20 mouse cellular contexts compared by ENCODE assay signal in genomic region chr2:103605805-103606498, GRCm38 (mm10). TPM values are rescaled to one million over a fixed set of nuclear protein-coding genes. Genes with fewer than 3 reads are reported as not detected.
DNase-seq lines count a peak whose midpoint lies in the region; ATAC-seq and TF ChIP-seq lines count a peak whose summit lies in the region.
"Had no signal": no experiment of that assay in that cellular context is flagged by ENCODE, and none has a peak within 500 bp of the region (broad histone marks: within the 10 kb centered on the region; RNA-seq: fewer than 3 reads in every experiment).

No protein-coding gene starts in this region.

- H3K9me3 ChIP-seq in liver, embryonic 15.5 days (replicated peaks), result no peaks in the 10 kb centered on the region
- H3K9me3 ChIP-seq in liver, embryonic 11.5 days (ENCODE audit: control insufficient read depth, low read length), result no peaks in the 10 kb centered on the region
- no peaks in the 10 kb centered on the region for H3K9me3 ChIP-seq in midbrain, postnatal 0 days (ENCODE audit: low read length)
- H3K9me3 ChIP-seq: embryonic facial prominence, embryonic 15.5 days; forebrain, embryonic 10.5 days; hindbrain, embryonic 12.5 days; liver, embryonic 13.5 days; megakaryocyte, embryonic 14.5 days; neural tube, embryonic 13.5 days had no signal

- no peak overlapping the region for H3K4me2 ChIP-seq in liver, embryonic 15.5 days
- H3K4me2 ChIP-seq in liver, embryonic 11.5 days, result no peak overlapping the region
- H3K4me2 ChIP-seq in midbrain, postnatal 0 days (ENCODE audit: low read depth, low read length, poor library complexity, severe bottlenecking), result no peak overlapping the region
- H3K4me2 ChIP-seq: embryonic facial prominence, embryonic 15.5 days; hindbrain, embryonic 12.5 days; liver, embryonic 13.5 days; neural tube, embryonic 13.5 days had no signal

- H3K36me3 ChIP-seq in liver, embryonic 15.5 days (replicated peaks), result no peaks in the 10 kb centered on the region
- no peaks in the 10 kb centered on the region for H3K36me3 ChIP-seq in liver, embryonic 11.5 days (ENCODE audit: control insufficient read depth, insufficient read depth, low read length)
- no peaks in the 10 kb centered on the region for H3K36me3 ChIP-seq in midbrain, postnatal 0 days (ENCODE audit: insufficient read depth, low read length)
- H3K36me3 ChIP-seq: embryonic facial prominence, embryonic 15.5 days; forebrain, embryonic 10.5 days; hindbrain, embryonic 12.5 days; liver, embryonic 13.5 days; neural tube, embryonic 13.5 days had no signal

- H3K27me3 ChIP-seq in liver, embryonic 15.5 days, result no peaks in the 10 kb centered on the region
- H3K27me3 ChIP-seq in liver, embryonic 11.5 days (replicated peaks; ENCODE audit: control insufficient read depth, insufficient read depth, low read length), result no peaks in the 10 kb centered on the region
- H3K27me3 ChIP-seq in midbrain, postnatal 0 days (ENCODE audit: insufficient read depth, low read length), result no peaks in the 10 kb centered on the region
- H3K27me3 ChIP-seq: embryonic facial prominence, embryonic 15.5 days; hindbrain, embryonic 12.5 days; liver, embryonic 13.5 days; neural tube, embryonic 13.5 days had no signal

- peak; percentile 27; the same call in 1 of the 2 replicates for ATAC-seq in liver, embryonic 15.5 days (ENCODE audit: insufficient read depth)
- no peak for ATAC-seq in liver, embryonic 11.5 days (replicated peaks; ENCODE audit: low FRiP score)
- peak; percentile 84 for ATAC-seq in megakaryocyte, adult 5-6 weeks (ENCODE audit: poor library complexity, severe bottlenecking)
- ATAC-seq in midbrain, postnatal 0 days (ENCODE audit: low FRiP score), result no peak

- peaks cover 24% of the 10 kb centered on the region for H3K4me1 ChIP-seq in liver, embryonic 15.5 days (replicated peaks)
- H3K4me1 ChIP-seq in liver, embryonic 11.5 days (replicated peaks; ENCODE audit: control insufficient read depth, insufficient read depth, low read length), result peaks cover 21% of the 10 kb centered on the region
- H3K4me1 ChIP-seq in midbrain, postnatal 0 days (ENCODE audit: insufficient read depth, low read length), result peaks cover 8% of the 10 kb centered on the region

- DNase-seq in liver, embryonic 11.5 days (ENCODE audit: low spot score), result no peak
- peak; percentile 73 for DNase-seq in 416B (ENCODE audit: low read depth)
- peak; percentile 31 for DNase-seq in c-Kit-positive CD71-negative TER-119-negative erythroid progenitor cells, embryonic 14.5 days (ENCODE audit: low read depth)
- no peak for DNase-seq in adrenal gland, postnatal 4 days (ENCODE audit: low spot score in 2 of 2)
- no peak for DNase-seq in midbrain, postnatal 0 days (ENCODE audit: low spot score)
- DNase-seq in embryo, embryonic 10.5 days (ENCODE audit: low spot score), result no peak
- DNase-seq: cerebellum, adult 8-10 months; embryo, embryonic 11 days; gastrocnemius, adult 2 months; left cerebral cortex, postnatal 4 days; liver, embryonic 13.5 days; right cerebral cortex, postnatal 25 days; thymus, adult 18-20 months had no signal

- WGBS in liver, embryonic 15.5 days (ENCODE audit: insufficient replicate concordance), result 32% methylated on average over 4 of the region's 4 CpGs
- WGBS in liver, embryonic 11.5 days, result 63% methylated on average over 4 of the region's 4 CpGs
- WGBS in midbrain, postnatal 0 days, result 93% methylated on average over 4 of the region's 4 CpGs

- no peak for TF ChIP-seq CTCF in midbrain, postnatal 0 days (IDR thresholded peaks at IDR 0.05)

- H3K4me3 ChIP-seq in liver, embryonic 15.5 days (replicated peaks), result no peak overlapping the region
- H3K4me3 ChIP-seq in liver, embryonic 11.5 days (ENCODE audit: low read depth, low read length), result no peak overlapping the region
- no peak overlapping the region for H3K4me3 ChIP-seq in midbrain, postnatal 0 days (ENCODE audit: low read depth, low read length)
- H3K4me3 ChIP-seq: embryonic facial prominence, embryonic 15.5 days; forebrain, embryonic 10.5 days; gastrocnemius, adult 2 months; hindbrain, embryonic 12.5 days; liver, embryonic 13.5 days; megakaryocyte, embryonic 14.5 days; neural tube, embryonic 13.5 days had no signal

- no peak overlapping the region for H3K9ac ChIP-seq in liver, embryonic 15.5 days
- H3K9ac ChIP-seq in liver, embryonic 11.5 days (ENCODE audit: low read depth, low read length), result no peak overlapping the region
- no peak overlapping the region for H3K9ac ChIP-seq in midbrain, postnatal 0 days (replicated peaks; ENCODE audit: low read length, poor library complexity, severe bottlenecking)
- H3K9ac ChIP-seq: embryonic facial prominence, embryonic 15.5 days; hindbrain, embryonic 12.5 days; liver, embryonic 13.5 days; neural tube, embryonic 13.5 days had no signal

- H3K27ac ChIP-seq in liver, embryonic 15.5 days (replicated peaks), result no peak overlapping the region
- H3K27ac ChIP-seq in liver, embryonic 11.5 days (ENCODE audit: low read depth, low read length), result no peak overlapping the region
- no peak overlapping the region for H3K27ac ChIP-seq in midbrain, postnatal 0 days (ENCODE audit: low read depth, low read length)
- H3K27ac ChIP-seq: embryonic facial prominence, embryonic 15.5 days; forebrain, embryonic 10.5 days; gastrocnemius, adult 2 months; hindbrain, embryonic 12.5 days; liver, embryonic 13.5 days; neural tube, embryonic 13.5 days had no signal

RNA-seq across cellular contexts. Expression of gene Abtb2, which starts 39.8 kb away (rescaled TPM):
- 2.9 and 3.4 TPM in 2 replicates for polyA plus RNA-seq in liver, embryonic 15.5 days (2015; fragmentation: Nextera tagmentation; extraction: Ambion mirVana)
- 4.6 and 5.4 TPM in 2 replicates for polyA plus RNA-seq in liver, embryonic 11.5 days (2014; fragmentation: Nextera tagmentation; extraction: Ambion mirVana)
- 3.8 TPM in 2 replicates for total RNA-seq in megakaryocyte, adult 5-6 weeks (2015)
- total RNA-seq in megakaryocyte, adult 5-6 weeks (2017), result 3.1 and 3.8 TPM in 2 replicates
- 10 to 100 TPM; 17.3 to 17.5 TPM for total RNA-seq in adrenal gland, postnatal 4 days (2021)
- 21.8 and 22.0 TPM in 2 replicates for total RNA-seq in midbrain, postnatal 0 days (2014; rRNA removed)
- polyA plus RNA-seq in midbrain, postnatal 0 days (2015; fragmentation: Nextera tagmentation; extraction: Ambion mirVana), result 7.4 and 7.6 TPM in 2 replicates

Comparison
In these comparisons a context has a peak if more than half of its experiments do, and no peak if none do; other contexts are left out.
1. ATAC-seq: peak in liver, embryonic 15.5 days (single experiment) and megakaryocyte, adult 5-6 weeks (single experiment); none in liver, embryonic 11.5 days (single experiment) and midbrain, postnatal 0 days (single experiment).
2. DNase-seq: peak in 416B (single experiment) and c-Kit-positive CD71-negative TER-119-negative erythroid progenitor cells, embryonic 14.5 days (single experiment); none in liver, embryonic 11.5 days (single experiment), adrenal gland, postnatal 4 days (0 of 2), midbrain, postnatal 0 days (single experiment) and embryo, embryonic 10.5 days (single experiment).